Mouse (Mus musculus) kidney, postnatal 10 days (tissue): ENCODE measurements at regions not wholly inside any gene's neighbourhood (a gene's known extent, or its start where the extent isn't known, plus 50 kb on each side); places are given as distances from the start of the nearest gene placed in this dataset.

Experiments
- DNase-seq: peaks from one replicate; pipeline ENCODE4 v3.0.0; 2021; ENCODE audit warnings: mixed read lengths

- DNase-seq, result no peak
These were observed 579.5 kb downstream of the Eepd1 start for GRCm38 (mm10) chr9:26060834-26061233.

- no peak for DNase-seq
These were observed 595.7 kb downstream of the Eepd1 start for GRCm38 (mm10) chr9:26077057-26077456.

GRCm38 (mm10) chr9:26086524-26086923, 605.2 kb downstream of the Eepd1 start:
- DNase-seq, result no peak

GRCm38 (mm10) chr9:26092061-26092687, 610.8 kb downstream of the Eepd1 start:
- no peak for DNase-seq

- DNase-seq, result no peak
These were observed 622.8 kb downstream of the Eepd1 start for GRCm38 (mm10) chr9:26104136-26104535.

- peak; percentile 3 for DNase-seq
These were observed 611.5 kb upstream of the B3gat1 start for GRCm38 (mm10) chr9:26121986-26122385.

GRCm38 (mm10) chr9:26134587-26134986, 598.9 kb upstream of the B3gat1 start:
- no peak for DNase-seq
